Mouse (Mus musculus) olfactory bulb, adult 2 months (tissue): ENCODE measurements around the gene Ephb2.

Experiments
- CTCF ChIP-seq: fragments of 200-500 bp; IDR thresholded peaks from 2 replicates; pipeline ENCODE4 v1.5.1; 2012; ENCODE audit warnings: low read depth, mild to moderate bottlenecking, low read length, moderate library complexity; ENCODE audit not compliant: insufficient read depth
- POLR2A ChIP-seq: fragments of 200-500 bp; IDR thresholded peaks from 2 replicates; pipeline ENCODE4 v1.6.1; 2012; ENCODE audit warnings: mild to moderate bottlenecking, low read depth, low read length, moderate library complexity; ENCODE audit not compliant: insufficient read depth

GRCm38 (mm10) chr4:136800366-136800765 is 35.4 kb downstream of the Ephb2 start:
- TF ChIP-seq CTCF (no peak), POLR2A (no peak)
